Mouse (Mus musculus) testis, adult 2 months (tissue): ENCODE measurements at regions not wholly inside any gene's neighbourhood (a gene's known extent, or its start where the extent isn't known, plus 50 kb on each side); places are given as distances from the start of the nearest gene placed in this dataset.

Experiments
- H3K27ac ChIP-seq: fragments of 200-500 bp; 2 replicates; pipeline ENCODE4 v1.5.1; 2012; ENCODE audit warnings: low read depth, low read length; ENCODE audit not compliant: control insufficient read depth, insufficient read depth
- H3K27me3 ChIP-seq: fragments of 200-500 bp; 2 replicates; pipeline ENCODE4 v1.6.1; 2012; ENCODE audit warnings: mild to moderate bottlenecking, low read length, moderate library complexity; ENCODE audit not compliant: control insufficient read depth, insufficient read depth
- H3K36me3 ChIP-seq: fragments of 200-500 bp; 2 replicates; pipeline ENCODE4 v1.6.1; 2012; ENCODE audit warnings: mild to moderate bottlenecking, low read length; ENCODE audit not compliant: control insufficient read depth, insufficient read depth
- H3K4me1 ChIP-seq: fragments of 200-500 bp; 2 replicates; pipeline ENCODE4 v1.6.1; 2012; ENCODE audit warnings: low read length; ENCODE audit not compliant: control insufficient read depth, insufficient read depth
- H3K4me3 ChIP-seq: fragments of 200-500 bp; 2 replicates; pipeline ENCODE4 v1.5.1; 2012; ENCODE audit warnings: low read depth, mild to moderate bottlenecking, low read length, moderate library complexity, mixed read lengths; ENCODE audit not compliant: control insufficient read depth
- CTCF ChIP-seq: fragments of 200-500 bp; IDR thresholded peaks from 2 replicates; pipeline ENCODE4 v1.5.1; 2012; ENCODE audit warnings: low read depth, mild to moderate bottlenecking, inconsistent platforms, low read length, moderate library complexity; ENCODE audit not compliant: control insufficient read depth, insufficient read depth, insufficient replicate concordance
- POLR2A ChIP-seq: fragments of 200-500 bp; IDR thresholded peaks from 2 replicates; pipeline ENCODE4 v1.6.1; 2012; ENCODE audit warnings: low read depth, mild to moderate bottlenecking, inconsistent platforms, low read length, moderate library complexity; ENCODE audit not compliant: control insufficient read depth

DNA sequence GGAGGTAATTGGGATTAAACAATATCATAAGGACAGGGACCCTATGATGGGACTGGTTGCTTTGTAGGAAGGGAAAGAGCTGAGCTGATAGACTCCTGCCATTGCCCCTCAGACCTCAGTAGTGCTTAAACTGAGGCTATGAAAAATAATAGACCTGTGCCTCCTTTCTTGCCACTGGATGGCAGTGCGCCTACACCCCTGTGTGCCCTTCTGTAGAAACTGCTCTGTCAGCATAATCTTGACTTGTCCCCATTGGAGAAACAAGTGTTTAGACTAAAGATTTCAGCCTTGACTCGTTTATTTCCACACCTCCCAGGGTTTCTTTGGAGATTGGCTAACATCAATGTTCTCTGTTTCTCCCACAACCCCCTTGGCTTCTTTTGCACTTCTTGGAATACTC, 876.0 kb upstream of the Fam160b2 start:
- Histone ChIP-seq H3K4me1 (no peaks in the 10 kb centered on the region), H3K36me3 (no peaks in the 10 kb centered on the region), H3K27me3 (no peaks in the 10 kb centered on the region), H3K27ac (no peak overlapping the region), H3K4me3 (no peak overlapping the region)
- TF ChIP-seq CTCF (peak; percentile 14; the same call in 1 of the 2 replicates), POLR2A (no peak)

DNA sequence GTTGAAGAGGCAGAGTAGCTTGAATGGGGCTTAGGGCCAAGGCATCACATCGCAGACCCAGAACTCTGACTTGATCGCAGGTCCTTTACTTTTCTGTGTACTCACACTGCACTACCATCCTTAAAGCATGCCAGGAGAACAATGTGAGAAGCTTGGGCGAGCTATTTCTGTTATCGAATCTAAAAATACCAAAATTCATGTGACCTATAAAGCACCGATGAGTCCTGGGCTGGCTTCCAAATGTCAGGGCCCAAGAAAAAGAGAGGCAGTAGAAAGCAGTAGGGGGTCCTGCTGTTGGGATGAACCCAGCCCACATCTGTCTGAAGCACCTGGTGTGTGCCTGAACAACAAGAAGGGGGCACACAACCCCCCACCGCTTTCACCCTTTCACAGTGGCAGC, 874.3 kb upstream of the Fam160b2 start:
- no peaks in the 10 kb centered on the region for H3K27me3 ChIP-seq
- TF ChIP-seq POLR2A = no peak
- TF ChIP-seq CTCF = no peak
- no peak overlapping the region for H3K4me3 ChIP-seq
- H3K36me3 ChIP-seq = no peaks in the 10 kb centered on the region
- H3K4me1 ChIP-seq = no peaks in the 10 kb centered on the region
- no peak overlapping the region for H3K27ac ChIP-seq

DNA sequence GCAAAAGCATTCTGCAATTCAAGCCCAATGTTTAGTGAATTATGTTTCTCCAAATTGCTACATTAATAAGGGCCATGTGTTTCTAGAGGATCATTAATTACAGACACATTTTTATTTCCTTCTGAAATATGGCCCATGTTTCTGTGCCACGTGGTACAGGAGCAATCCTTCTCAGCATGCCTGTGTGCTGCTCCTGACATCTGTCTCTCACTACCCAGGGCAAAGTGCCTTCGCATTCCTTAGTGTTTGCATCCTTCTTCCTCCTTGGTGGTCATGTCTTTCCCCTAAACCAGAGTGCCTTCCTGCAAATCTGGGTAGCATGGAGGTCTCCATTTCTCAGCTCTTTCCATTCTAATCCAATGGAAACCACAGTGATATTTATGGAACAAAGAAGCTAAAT, 832.7 kb upstream of the Fam160b2 start:
- Histone ChIP-seq H3K4me1 (no peaks in the 10 kb centered on the region), H3K27ac (no peak overlapping the region), H3K36me3 (no peaks in the 10 kb centered on the region), H3K27me3 (no peaks in the 10 kb centered on the region), H3K4me3 (no peak overlapping the region)
- no peak for TF ChIP-seq CTCF
- TF ChIP-seq POLR2A = no peak
